Mouse (Mus musculus): ENCODE data around the gene Fgd1. TPM values are rescaled to one million over a fixed set of nuclear protein-coding genes. Genes with fewer than 3 reads are reported as not detected.

The Fgd1 gene
- polyA plus RNA-seq, 1 experiment = 9.9 TPM

DNA sequence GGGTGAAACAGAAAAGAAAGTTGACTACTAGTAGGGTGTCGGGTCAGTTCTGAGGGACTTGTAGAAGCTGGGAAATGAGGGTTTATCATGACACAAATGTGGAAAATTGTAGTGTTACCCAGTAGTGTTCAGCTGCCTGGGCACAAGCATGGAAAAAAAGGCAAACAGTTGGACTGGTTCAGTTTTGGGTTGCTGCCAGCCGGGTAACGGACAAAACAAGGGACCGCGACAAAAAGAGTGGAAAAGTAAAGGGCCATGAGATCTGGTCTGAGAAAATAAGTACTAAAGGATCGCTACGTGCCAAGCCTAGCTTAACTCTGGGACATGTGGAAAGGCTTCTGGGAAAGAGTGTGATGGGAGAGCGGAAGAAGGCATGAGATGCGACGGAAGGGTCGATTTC, 371 bp downstream of the Fgd1 start:
- Histone ChIP-seq H3K4me3 (ENCODE audit: insufficient read depth, low read depth, low read length) (peak overlapping the region; percentile 85; the same call in 1 of the 2 replicates), H3K27me3 (replicated peaks; ENCODE audit: control insufficient read depth, insufficient read depth, low read length) (no peaks in the 10 kb centered on the region), H3K27ac (ENCODE audit: insufficient read depth, low read depth, low read length) (no peak overlapping the region), H3K36me3 (ENCODE audit: control insufficient read depth, insufficient read depth, low read length) (no peaks in the 10 kb centered on the region), H3K4me1 (ENCODE audit: control insufficient read depth, insufficient read depth, low read length) (0 out of 2 replicates have a peak, but pooled peaks cover 3% of the 10 kb centered on the region)
- no peak for DNase-seq
- no peak for TF ChIP-seq CTCF (conservative IDR thresholded peaks at IDR 0.05; ENCODE audit: insufficient read depth, insufficient read length, low read depth, low read length)
- no peak for TF ChIP-seq POLR2A (IDR thresholded peaks at IDR 0.05; ENCODE audit: low read depth, low read length)
- WGBS = 30% methylated on average over 11 of the region's 11 CpGs

GRCm38 (mm10) chrX:151046777-151047430, 954 bp downstream of the Fgd1 start:
- 0 out of 2 replicates have a peak, but pooled peaks cover 3% of the 10 kb centered on the region for H3K4me1 ChIP-seq (ENCODE audit: control insufficient read depth, insufficient read depth, low read length)
- H3K4me3 ChIP-seq (ENCODE audit: insufficient read depth, low read depth, low read length) = peak overlapping the region; percentile 85
- H3K36me3 ChIP-seq (ENCODE audit: control insufficient read depth, insufficient read depth, low read length) = no peaks in the 10 kb centered on the region
- no peak overlapping the region for H3K27ac ChIP-seq (ENCODE audit: insufficient read depth, low read depth, low read length)
- H3K27me3 ChIP-seq (replicated peaks; ENCODE audit: control insufficient read depth, insufficient read depth, low read length) = no peaks in the 10 kb centered on the region
- WGBS = under 1% methylated on average over 28 of the region's 62 CpGs
- peak; percentile 92 for DNase-seq
- TF ChIP-seq CTCF (conservative IDR thresholded peaks at IDR 0.05; ENCODE audit: insufficient read depth, insufficient read length, low read depth, low read length) (no peak), POLR2A (IDR thresholded peaks at IDR 0.05; ENCODE audit: low read depth, low read length) (no peak)

DNA sequence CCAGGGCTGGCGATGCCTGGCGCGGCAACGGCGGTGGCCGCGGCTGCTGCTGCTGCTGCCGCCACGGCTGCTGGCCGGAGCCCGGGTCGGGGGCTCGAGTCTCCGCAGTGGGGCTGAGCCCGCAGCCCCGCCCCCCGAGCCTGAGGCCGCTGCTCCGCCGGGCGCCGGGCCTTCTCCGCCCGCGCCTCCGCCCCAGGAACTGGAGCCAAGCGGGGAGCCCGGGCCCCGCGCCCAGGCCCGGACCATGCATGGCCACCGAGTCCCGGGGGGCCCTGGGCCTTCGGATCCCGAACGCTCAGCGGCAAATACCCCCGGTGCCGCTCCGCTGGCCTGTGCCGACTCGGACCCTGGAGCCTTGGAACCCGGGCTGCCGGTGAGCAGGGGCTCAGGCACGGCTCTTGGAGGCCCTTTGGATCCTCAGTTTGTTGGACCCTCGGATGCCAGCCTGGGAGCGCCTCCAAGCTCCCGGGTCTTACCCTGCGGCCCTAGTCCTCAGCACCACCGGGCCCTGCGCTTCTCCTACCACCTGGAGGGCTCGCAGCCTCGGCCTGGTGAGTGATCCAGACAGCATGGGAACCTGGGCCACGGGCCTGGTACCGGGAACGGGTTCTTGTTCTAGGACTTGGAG, 1.6 kb downstream of the Fgd1 start:
- Histone ChIP-seq H3K4me1 (ENCODE audit: control insufficient read depth, insufficient read depth, low read length) (0 out of 2 replicates have a peak, but pooled peaks cover 3% of the 10 kb centered on the region), H3K27me3 (replicated peaks; ENCODE audit: control insufficient read depth, insufficient read depth, low read length) (no peaks in the 10 kb centered on the region), H3K36me3 (ENCODE audit: control insufficient read depth, insufficient read depth, low read length) (no peaks in the 10 kb centered on the region), H3K4me3 (ENCODE audit: insufficient read depth, low read depth, low read length) (peak overlapping the region; percentile 85), H3K27ac (ENCODE audit: insufficient read depth, low read depth, low read length) (no peak overlapping the region)
- TF ChIP-seq CTCF (conservative IDR thresholded peaks at IDR 0.05; ENCODE audit: insufficient read depth, insufficient read length, low read depth, low read length) (no peak), POLR2A (IDR thresholded peaks at IDR 0.05; ENCODE audit: low read depth, low read length) (no peak)
- peak; percentile 24 for DNase-seq
- WGBS = 3% methylated on average over 31 of the region's 56 CpGs

DNA sequence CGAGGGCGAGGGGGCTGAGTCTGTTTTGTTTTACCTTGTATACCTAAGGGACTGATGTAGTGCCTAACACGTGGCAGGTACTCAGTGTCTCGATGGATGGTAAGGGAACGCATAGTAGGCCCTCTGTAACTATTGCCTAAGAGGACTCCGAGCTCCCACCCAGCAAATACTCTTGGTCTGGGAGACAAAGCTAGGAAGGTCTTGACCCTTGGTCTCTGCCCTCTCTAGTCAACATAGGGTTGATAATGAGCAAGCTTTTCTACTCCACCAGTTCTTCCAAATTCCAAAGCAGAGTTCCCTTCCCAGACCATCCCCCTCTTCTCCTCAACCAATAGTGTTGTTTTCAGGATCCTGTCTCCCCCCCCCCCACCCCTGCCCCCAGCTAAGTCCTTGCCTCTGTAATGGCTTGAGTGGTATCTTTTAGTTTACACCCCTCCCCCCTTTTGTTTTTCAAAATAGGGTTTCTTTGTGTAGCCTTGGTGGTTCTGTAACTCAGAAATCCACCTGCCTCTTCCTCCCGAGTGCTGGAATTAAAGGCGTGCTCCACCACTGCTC, 3.8 kb downstream of the Fgd1 start:
- Histone ChIP-seq H3K27ac (ENCODE audit: insufficient read depth, low read depth, low read length) (no peak overlapping the region), H3K4me1 (ENCODE audit: control insufficient read depth, insufficient read depth, low read length) (0 out of 2 replicates have a peak, but pooled peaks cover 3% of the 10 kb centered on the region), H3K36me3 (ENCODE audit: control insufficient read depth, insufficient read depth, low read length) (no peaks in the 10 kb centered on the region), H3K27me3 (replicated peaks; ENCODE audit: control insufficient read depth, insufficient read depth, low read length) (no peaks in the 10 kb centered on the region), H3K4me3 (ENCODE audit: insufficient read depth, low read depth, low read length) (no peak overlapping the region)
- DNase-seq = no peak
- TF ChIP-seq CTCF (conservative IDR thresholded peaks at IDR 0.05; ENCODE audit: insufficient read depth, insufficient read length, low read depth, low read length) (no peak), POLR2A (IDR thresholded peaks at IDR 0.05; ENCODE audit: low read depth, low read length) (no peak)
- WGBS = 63% methylated on average over 8 of the region's 8 CpGs

- Histone ChIP-seq H3K27me3 (replicated peaks; ENCODE audit: control insufficient read depth, insufficient read depth, low read length) (no peaks in the 10 kb centered on the region), H3K27ac (ENCODE audit: insufficient read depth, low read depth, low read length) (no peak overlapping the region), H3K4me1 (ENCODE audit: control insufficient read depth, insufficient read depth, low read length) (0 out of 2 replicates have a peak, but pooled peaks cover 3% of the 10 kb centered on the region), H3K36me3 (ENCODE audit: control insufficient read depth, insufficient read depth, low read length) (no peaks in the 10 kb centered on the region), H3K4me3 (ENCODE audit: insufficient read depth, low read depth, low read length) (no peak overlapping the region)
- no peak for DNase-seq
- TF ChIP-seq POLR2A (IDR thresholded peaks at IDR 0.05; ENCODE audit: low read depth, low read length) (no peak), CTCF (conservative IDR thresholded peaks at IDR 0.05; ENCODE audit: insufficient read depth, insufficient read length, low read depth, low read length) (no peak)
- WGBS = 66% methylated on average over 7 of the region's 7 CpGs
Measured at GRCm38 (mm10) chrX:151050337-151050736, 4.4 kb downstream of the Fgd1 start.

DNA sequence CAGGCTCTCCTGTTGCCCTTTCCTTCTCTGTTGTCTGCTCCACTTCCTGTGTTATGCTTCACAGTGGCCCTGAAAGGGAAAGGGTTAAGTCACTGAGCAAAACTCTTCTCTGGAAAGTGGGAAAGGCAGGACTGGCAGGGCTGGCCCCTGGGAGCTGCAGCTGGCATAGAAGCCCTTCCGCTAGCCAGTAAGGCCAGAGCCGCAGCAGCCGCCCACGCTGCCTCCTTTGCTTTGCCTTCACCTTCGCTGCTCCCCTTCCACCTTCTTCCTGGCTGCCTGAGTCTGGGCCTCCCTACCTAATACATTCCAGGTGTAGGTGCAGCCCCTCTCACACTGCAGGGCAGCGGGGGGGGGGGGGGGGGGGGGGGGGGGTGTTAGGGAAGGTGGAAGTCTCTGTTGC, 8.5 kb downstream of the Fgd1 start:
- Histone ChIP-seq H3K27me3 (replicated peaks; ENCODE audit: control insufficient read depth, insufficient read depth, low read length) (no peaks in the 10 kb centered on the region), H3K27ac (ENCODE audit: insufficient read depth, low read depth, low read length) (no peak overlapping the region), H3K36me3 (ENCODE audit: control insufficient read depth, insufficient read depth, low read length) (no peaks in the 10 kb centered on the region), H3K4me3 (ENCODE audit: insufficient read depth, low read depth, low read length) (no peak overlapping the region), H3K4me1 (ENCODE audit: control insufficient read depth, insufficient read depth, low read length) (no peaks in the 10 kb centered on the region)
- no peak for DNase-seq
- TF ChIP-seq POLR2A (IDR thresholded peaks at IDR 0.05; ENCODE audit: low read depth, low read length) (no peak), CTCF (conservative IDR thresholded peaks at IDR 0.05; ENCODE audit: insufficient read depth, insufficient read length, low read depth, low read length) (no peak)
- 53% methylated on average over 5 of the region's 6 CpGs for WGBS

DNA sequence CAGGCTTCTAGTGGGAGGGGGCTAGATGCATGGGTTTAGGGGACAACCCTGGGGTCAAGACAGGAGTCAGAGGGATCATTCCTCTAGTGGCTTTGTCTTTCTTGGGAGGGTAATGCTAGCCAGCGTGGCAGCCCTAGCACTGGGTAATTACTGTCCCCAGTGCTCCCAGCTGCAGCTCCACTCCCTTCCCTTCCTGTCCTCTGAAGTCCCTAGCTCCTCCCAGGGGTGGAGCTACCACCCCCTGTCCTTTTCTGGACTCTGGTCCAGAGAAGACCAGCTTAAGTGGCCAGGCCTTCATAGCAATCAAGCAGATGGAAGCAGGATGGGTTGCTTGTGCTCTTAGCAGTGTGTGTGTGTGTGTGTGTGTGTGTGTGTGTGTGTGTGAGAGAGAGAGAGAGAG, 9.6 kb downstream of the Fgd1 start:
- 14% methylated on average over 1 of the region's 1 CpGs for WGBS
- H3K36me3 ChIP-seq (ENCODE audit: control insufficient read depth, insufficient read depth, low read length) = no peaks in the 10 kb centered on the region
- H3K4me3 ChIP-seq (ENCODE audit: insufficient read depth, low read depth, low read length) = no peak overlapping the region
- TF ChIP-seq CTCF (conservative IDR thresholded peaks at IDR 0.05; ENCODE audit: insufficient read depth, insufficient read length, low read depth, low read length) = no peak
- TF ChIP-seq POLR2A (IDR thresholded peaks at IDR 0.05; ENCODE audit: low read depth, low read length) = no peak
- no peaks in the 10 kb centered on the region for H3K27me3 ChIP-seq (replicated peaks; ENCODE audit: control insufficient read depth, insufficient read depth, low read length)
- no peak overlapping the region for H3K27ac ChIP-seq (ENCODE audit: insufficient read depth, low read depth, low read length)
- DNase-seq = peak; percentile 31
- no peaks in the 10 kb centered on the region for H3K4me1 ChIP-seq (ENCODE audit: control insufficient read depth, insufficient read depth, low read length)
